Comparison of ENCODE assay signal across 29 mouse cellular contexts in the genomic region with DNA sequence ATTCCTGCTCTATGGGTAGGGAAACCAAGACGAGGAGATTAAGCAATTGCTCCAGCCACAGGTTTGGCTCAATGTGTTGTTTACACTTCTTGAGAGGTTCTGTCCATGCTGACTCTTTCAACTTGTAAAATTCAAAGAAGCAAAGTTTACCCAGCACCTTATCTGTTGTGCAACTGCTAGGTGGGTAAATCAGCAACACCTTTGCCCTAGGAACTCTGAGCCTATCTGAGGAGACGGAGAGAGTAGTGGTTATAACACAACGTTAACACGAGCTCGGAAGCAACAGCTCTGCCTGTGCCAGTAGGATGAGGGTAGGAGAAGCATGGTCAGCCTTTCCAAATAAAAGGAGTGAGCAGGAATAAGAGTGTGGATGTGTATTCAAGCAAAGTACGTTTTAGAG.
DNase-seq lines count a peak whose midpoint lies in the region; ATAC-seq and TF ChIP-seq lines count a peak whose summit lies in the region.
"Had no signal": no experiment of that assay in that cellular context is flagged by ENCODE, and none has a peak within 500 bp of the region (broad histone marks: within the 10 kb centered on the region; RNA-seq: fewer than 3 reads in every experiment).

No protein-coding gene starts in this region.

- no peaks in the 10 kb centered on the region for H3K27me3 ChIP-seq in liver, embryonic 15.5 days
- H3K27me3 ChIP-seq in liver, embryonic 12.5 days (replicated peaks) = no peaks in the 10 kb centered on the region
- H3K27me3 ChIP-seq in intestine, embryonic 15.5 days (replicated peaks) = no peaks in the 10 kb centered on the region
- H3K27me3 ChIP-seq in intestine, postnatal 0 days (replicated peaks; ENCODE audit: control insufficient read depth, insufficient read depth, low read length) = no peaks in the 10 kb centered on the region
- H3K27me3 ChIP-seq in stomach, embryonic 16.5 days (ENCODE audit: control insufficient read depth, insufficient read depth, low read length) = no peaks in the 10 kb centered on the region
- H3K27me3 ChIP-seq: embryonic facial prominence, embryonic 12.5 days; hindbrain, embryonic 15.5 days; megakaryocyte, embryonic 14.5 days; midbrain, embryonic 13.5 days had no signal

- DNase-seq in layer of hippocampus, adult 9-11 months = no peak
- DNase-seq: adrenal gland, postnatal 25 days; cerebellum, adult 11-12 months; cerebellum, adult 9-11 months; embryo, embryonic 11 days; heart, postnatal 14 days; kidney, adult 8-10 months; kidney, postnatal 4 days; layer of hippocampus, postnatal 36 days; left cerebral cortex, postnatal 4 days; retina, postnatal 1 day; right cerebral cortex, postnatal 25 days; spleen, adult 18-20 months had no signal

- no peaks in the 10 kb centered on the region for H3K9me3 ChIP-seq in liver, embryonic 15.5 days (replicated peaks)
- no peaks in the 10 kb centered on the region for H3K9me3 ChIP-seq in liver, embryonic 12.5 days (replicated peaks)
- H3K9me3 ChIP-seq in intestine, embryonic 15.5 days = no peaks in the 10 kb centered on the region
- no peaks in the 10 kb centered on the region for H3K9me3 ChIP-seq in intestine, postnatal 0 days (ENCODE audit: control insufficient read depth)
- no peaks in the 10 kb centered on the region for H3K9me3 ChIP-seq in stomach, embryonic 16.5 days (replicated peaks; ENCODE audit: control insufficient read depth, low read length)
- H3K9me3 ChIP-seq: embryonic facial prominence, embryonic 12.5 days; forebrain, embryonic 10.5 days; hindbrain, embryonic 10.5 days; hindbrain, embryonic 15.5 days; megakaryocyte, embryonic 14.5 days; midbrain, embryonic 13.5 days had no signal

- TF ChIP-seq CTCF in intestine, postnatal 0 days (IDR thresholded peaks at IDR 0.05; ENCODE audit: low read depth) = no peak

- H3K4me2 ChIP-seq in liver, embryonic 15.5 days = no peak overlapping the region
- H3K4me2 ChIP-seq in liver, embryonic 12.5 days = no peak overlapping the region
- H3K4me2 ChIP-seq in intestine, embryonic 15.5 days (replicated peaks) = peak overlapping the region; percentile 18; the same call in 1 of the 2 replicates
- H3K4me2 ChIP-seq in intestine, postnatal 0 days (replicated peaks; ENCODE audit: low read depth) = peak overlapping the region; percentile 49
- H3K4me2 ChIP-seq in stomach, embryonic 16.5 days (ENCODE audit: low read depth, low read length) = peak overlapping the region; percentile 8; the same call in 1 of the 2 replicates
- H3K4me2 ChIP-seq: embryonic facial prominence, embryonic 12.5 days; hindbrain, embryonic 15.5 days; midbrain, embryonic 13.5 days had no signal

- ATAC-seq in liver, embryonic 15.5 days (ENCODE audit: insufficient read depth) = peak; percentile 61
- no peak for ATAC-seq in liver, embryonic 12.5 days
- ATAC-seq in intestine, embryonic 15.5 days = peak; percentile 79
- peak; percentile 88 for ATAC-seq in intestine, postnatal 0 days
- ATAC-seq in stomach, embryonic 16.5 days (ENCODE audit: insufficient read depth, low FRiP score) = peak; percentile 68
- no peak for ATAC-seq in erythroblast, adult 5-6 weeks (replicated peaks; ENCODE audit: low FRiP score, poor library complexity, severe bottlenecking)
- ATAC-seq: CD4-positive, CD25-positive, alpha-beta regulatory T cell, adult 4 months; forebrain, embryonic 16.5 days; inflammation-experienced regulatory T-cells, adult 6 months; midbrain, embryonic 13.5 days had no signal

- no peak overlapping the region for H3K27ac ChIP-seq in liver, embryonic 15.5 days (replicated peaks)
- no peak overlapping the region for H3K27ac ChIP-seq in liver, embryonic 12.5 days
- H3K27ac ChIP-seq in intestine, embryonic 15.5 days = peak overlapping the region; percentile 28
- peak overlapping the region; percentile 52 for H3K27ac ChIP-seq in intestine, postnatal 0 days (ENCODE audit: low read depth, low read length)
- peak overlapping the region; percentile 52 for H3K27ac ChIP-seq in stomach, embryonic 16.5 days (ENCODE audit: low read length)
- H3K27ac ChIP-seq: embryonic facial prominence, embryonic 12.5 days; forebrain, embryonic 10.5 days; hindbrain, embryonic 10.5 days; hindbrain, embryonic 15.5 days; kidney, postnatal 0 days; midbrain, embryonic 13.5 days had no signal

- H3K9ac ChIP-seq in liver, embryonic 15.5 days = no peak overlapping the region
- no peak overlapping the region for H3K9ac ChIP-seq in liver, embryonic 12.5 days
- no peak overlapping the region for H3K9ac ChIP-seq in intestine, embryonic 15.5 days
- no peak overlapping the region for H3K9ac ChIP-seq in intestine, postnatal 0 days (ENCODE audit: low read depth, low read length)
- no peak overlapping the region for H3K9ac ChIP-seq in stomach, embryonic 16.5 days (ENCODE audit: low read length)
- H3K9ac ChIP-seq: embryonic facial prominence, embryonic 12.5 days; hindbrain, embryonic 15.5 days; midbrain, embryonic 13.5 days had no signal

- H3K4me3 ChIP-seq in liver, embryonic 15.5 days (replicated peaks) = no peak overlapping the region
- no peak overlapping the region for H3K4me3 ChIP-seq in liver, embryonic 12.5 days
- H3K4me3 ChIP-seq in intestine, embryonic 15.5 days (replicated peaks) = no peak overlapping the region
- H3K4me3 ChIP-seq in intestine, postnatal 0 days (ENCODE audit: low read depth, low read length) = no peak overlapping the region
- H3K4me3 ChIP-seq in stomach, embryonic 16.5 days (replicated peaks; ENCODE audit: low read length) = no peak overlapping the region
- H3K4me3 ChIP-seq: embryonic facial prominence, embryonic 12.5 days; forebrain, embryonic 10.5 days; hindbrain, embryonic 10.5 days; hindbrain, embryonic 15.5 days; megakaryocyte, embryonic 14.5 days; midbrain, embryonic 13.5 days had no signal

- no peaks in the 10 kb centered on the region for H3K4me1 ChIP-seq in liver, embryonic 15.5 days (replicated peaks)
- H3K4me1 ChIP-seq in liver, embryonic 12.5 days = no peaks in the 10 kb centered on the region
- no peaks in the 10 kb centered on the region for H3K4me1 ChIP-seq in intestine, embryonic 15.5 days (replicated peaks)
- peaks cover 10% of the 10 kb centered on the region for H3K4me1 ChIP-seq in intestine, postnatal 0 days (replicated peaks; ENCODE audit: control insufficient read depth, insufficient read depth, low read length)
- H3K4me1 ChIP-seq in stomach, embryonic 16.5 days (ENCODE audit: control insufficient read depth, insufficient read depth, low read length) = no peaks in the 10 kb centered on the region
- H3K4me1 ChIP-seq: embryonic facial prominence, embryonic 12.5 days; forebrain, embryonic 10.5 days; hindbrain, embryonic 15.5 days; megakaryocyte, embryonic 14.5 days; midbrain, embryonic 13.5 days had no signal

- WGBS in liver, embryonic 15.5 days (ENCODE audit: insufficient replicate concordance) = 44% methylated on average over 6 of the region's 6 CpGs
- 54% methylated on average over 6 of the region's 6 CpGs for WGBS in liver, embryonic 12.5 days (ENCODE audit: insufficient replicate concordance)
- 56% methylated on average over 6 of the region's 6 CpGs for WGBS in intestine, embryonic 15.5 days
- 30% methylated on average over 6 of the region's 6 CpGs for WGBS in intestine, postnatal 0 days
- 56% methylated on average over 6 of the region's 6 CpGs for WGBS in stomach, embryonic 16.5 days

- no peaks in the 10 kb centered on the region for H3K36me3 ChIP-seq in liver, embryonic 15.5 days (replicated peaks)
- no peaks in the 10 kb centered on the region for H3K36me3 ChIP-seq in liver, embryonic 12.5 days
- no peaks in the 10 kb centered on the region for H3K36me3 ChIP-seq in intestine, embryonic 15.5 days
- H3K36me3 ChIP-seq in intestine, postnatal 0 days (ENCODE audit: control insufficient read depth, insufficient read depth) = no peaks in the 10 kb centered on the region
- no peaks in the 10 kb centered on the region for H3K36me3 ChIP-seq in stomach, embryonic 16.5 days (ENCODE audit: control insufficient read depth, insufficient read depth, low read length)
- H3K36me3 ChIP-seq: embryonic facial prominence, embryonic 12.5 days; forebrain, embryonic 10.5 days; hindbrain, embryonic 10.5 days; hindbrain, embryonic 15.5 days; midbrain, embryonic 13.5 days had no signal

Comparison
In these comparisons a context has a peak if more than half of its experiments do, and no peak if none do; other contexts are left out.
1. ATAC-seq: peak in liver, embryonic 15.5 days (single experiment), intestine, embryonic 15.5 days (single experiment), intestine, postnatal 0 days (single experiment) and stomach, embryonic 16.5 days (single experiment); none in liver, embryonic 12.5 days (single experiment) and erythroblast, adult 5-6 weeks (single experiment).
2. H3K27ac ChIP-seq: peak in intestine, embryonic 15.5 days (single experiment), intestine, postnatal 0 days (single experiment) and stomach, embryonic 16.5 days (single experiment); none in liver, embryonic 15.5 days (single experiment) and liver, embryonic 12.5 days (single experiment).
3. H3K4me2 ChIP-seq: peak in intestine, embryonic 15.5 days (single experiment), intestine, postnatal 0 days (single experiment) and stomach, embryonic 16.5 days (single experiment); none in liver, embryonic 15.5 days (single experiment) and liver, embryonic 12.5 days (single experiment).